Mouse (Mus musculus) cerebral cortex, adult 2 months (tissue): ENCODE measurements around the gene Megf8.

Experiments used
- WGBS: fragments of 180-500 bp; shearing (Covaris S2); methylation state at CpG from one replicate; pipeline ENCODE4 v1.1.7; 2018; 5-methylcytosine and 5-hydroxymethylcytosine counted together

Megf8 gene

DNA sequence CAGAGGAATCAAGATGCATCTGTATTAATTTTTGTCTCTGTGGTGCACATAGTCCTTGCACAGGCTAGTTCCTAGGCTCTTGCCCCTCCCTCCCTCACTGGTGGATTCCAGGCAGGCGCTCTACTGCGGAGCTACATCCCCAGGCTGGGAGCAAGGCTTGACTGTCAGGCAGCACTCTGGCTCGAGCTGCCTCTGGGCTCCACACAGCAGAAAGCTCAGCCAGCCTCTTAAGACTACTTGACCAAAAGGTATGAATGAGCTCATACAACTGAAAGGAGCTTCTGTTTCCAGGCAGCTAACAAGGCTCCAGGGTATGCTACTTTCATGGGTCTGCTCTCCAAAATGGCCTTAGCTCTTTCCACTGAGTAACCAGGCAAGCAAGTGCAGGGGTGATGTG, 64.3 kb downstream of the Megf8 start:
- WGBS: 65% methylated on average over 3 of the region's 3 CpGs

DNA sequence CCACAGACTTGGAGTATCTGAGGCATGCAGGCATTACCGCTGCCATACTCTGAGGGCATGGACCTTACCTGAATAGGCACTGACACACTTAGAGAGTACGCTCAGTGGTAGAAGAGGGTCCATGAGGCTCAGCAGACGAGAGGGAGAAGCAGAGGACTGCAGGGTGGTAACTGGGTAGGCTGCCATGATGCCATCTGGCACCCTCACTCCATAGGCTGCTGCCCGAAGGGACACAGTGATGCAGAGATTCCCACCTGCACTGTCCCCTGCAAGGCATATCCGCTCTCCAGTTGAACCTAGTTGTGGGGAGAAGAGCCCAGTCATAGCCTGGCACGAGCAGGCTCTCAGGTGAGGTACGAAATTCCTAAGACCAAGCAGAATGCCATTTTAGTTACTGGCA, 66.4 kb downstream of the Megf8 start:
- WGBS: 83% methylated on average over 7 of the region's 7 CpGs

DNA sequence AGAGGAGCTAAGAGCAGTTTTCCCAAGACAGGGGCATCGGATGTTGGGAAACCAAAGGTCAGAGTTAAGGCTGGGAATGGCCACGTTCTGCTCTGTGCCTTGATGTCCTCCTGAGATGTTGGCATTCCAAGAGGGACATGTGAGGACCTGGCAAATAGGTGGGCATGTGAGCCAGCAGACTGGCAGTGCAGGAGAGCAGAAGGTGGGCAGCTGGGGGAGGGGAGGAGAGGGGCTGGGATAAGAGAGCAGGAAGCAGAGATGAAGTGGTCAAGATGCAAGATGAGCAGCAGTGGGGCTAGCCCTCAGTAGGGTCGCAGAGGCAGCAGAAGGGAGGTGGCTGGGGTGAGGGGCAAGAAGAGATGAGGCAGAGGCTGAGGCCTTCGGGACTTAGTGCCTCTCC, 66.9 kb downstream of the Megf8 start:
- 79% methylated on average over 4 of the region's 4 CpGs for WGBS

DNA sequence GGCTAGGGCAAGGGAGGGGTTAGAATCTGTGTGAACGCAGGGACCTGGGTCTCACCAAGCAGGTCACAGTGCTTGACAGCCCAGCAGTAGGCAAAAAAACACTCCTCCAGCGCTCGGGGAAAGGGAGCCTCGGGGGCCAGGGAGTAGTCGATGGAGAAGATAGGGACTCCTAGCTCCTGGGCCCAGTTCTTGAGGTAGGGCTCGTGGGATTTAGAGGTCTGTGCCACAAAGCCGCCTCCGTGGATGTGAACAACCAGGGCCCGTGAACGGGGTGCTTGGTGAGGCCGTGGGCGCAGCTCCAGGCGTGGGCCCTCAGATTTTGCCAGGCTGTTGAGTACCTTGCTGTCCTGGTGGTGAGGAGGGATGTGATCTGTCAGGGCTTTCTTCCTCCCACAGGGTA, 67.4 kb downstream of the Megf8 start:
- WGBS: 80% methylated on average over 13 of the region's 13 CpGs

DNA sequence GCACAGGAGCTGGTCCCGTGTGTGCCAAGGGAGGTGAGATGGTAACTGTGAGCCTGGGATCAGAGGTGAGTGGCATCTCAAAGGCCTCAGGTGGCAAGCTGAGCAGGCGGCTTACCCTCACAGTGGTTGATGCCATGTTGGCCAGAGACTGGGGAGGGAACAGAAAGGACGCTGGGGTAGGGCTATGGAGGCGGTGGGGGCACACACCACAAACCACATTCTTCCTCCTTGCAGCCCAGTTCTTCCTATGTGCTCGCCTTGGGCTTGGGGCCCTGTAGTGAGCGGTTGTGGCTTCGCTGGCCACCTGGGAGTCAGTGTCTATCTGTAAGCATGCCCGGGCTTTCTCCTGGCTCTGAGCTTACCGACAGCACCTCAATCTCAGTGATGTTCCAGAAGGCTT, 67.9 kb downstream of the Megf8 start:
- 87% methylated on average over 9 of the region's 9 CpGs for WGBS

DNA sequence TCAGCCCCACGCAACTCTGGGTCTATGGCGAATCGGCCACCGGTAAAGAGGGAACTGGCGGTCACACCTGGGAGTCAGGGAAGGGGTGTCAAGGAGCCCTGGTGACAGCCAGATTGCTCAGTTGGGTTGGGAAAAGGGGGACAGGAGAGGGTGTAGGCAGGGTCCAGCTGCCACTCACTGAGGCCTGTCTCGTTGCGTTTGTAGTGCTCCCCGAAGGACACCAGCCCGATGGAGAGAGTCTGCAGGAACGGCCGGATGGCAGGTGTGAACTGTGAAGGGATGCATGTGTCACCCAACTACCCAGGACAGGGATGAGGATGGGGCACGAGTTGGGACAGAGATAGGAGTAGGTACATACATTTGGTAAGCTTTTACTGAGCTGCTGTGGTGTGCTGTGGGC, 68.3 kb downstream of the Megf8 start:
- WGBS: 93% methylated on average over 12 of the region's 12 CpGs

DNA sequence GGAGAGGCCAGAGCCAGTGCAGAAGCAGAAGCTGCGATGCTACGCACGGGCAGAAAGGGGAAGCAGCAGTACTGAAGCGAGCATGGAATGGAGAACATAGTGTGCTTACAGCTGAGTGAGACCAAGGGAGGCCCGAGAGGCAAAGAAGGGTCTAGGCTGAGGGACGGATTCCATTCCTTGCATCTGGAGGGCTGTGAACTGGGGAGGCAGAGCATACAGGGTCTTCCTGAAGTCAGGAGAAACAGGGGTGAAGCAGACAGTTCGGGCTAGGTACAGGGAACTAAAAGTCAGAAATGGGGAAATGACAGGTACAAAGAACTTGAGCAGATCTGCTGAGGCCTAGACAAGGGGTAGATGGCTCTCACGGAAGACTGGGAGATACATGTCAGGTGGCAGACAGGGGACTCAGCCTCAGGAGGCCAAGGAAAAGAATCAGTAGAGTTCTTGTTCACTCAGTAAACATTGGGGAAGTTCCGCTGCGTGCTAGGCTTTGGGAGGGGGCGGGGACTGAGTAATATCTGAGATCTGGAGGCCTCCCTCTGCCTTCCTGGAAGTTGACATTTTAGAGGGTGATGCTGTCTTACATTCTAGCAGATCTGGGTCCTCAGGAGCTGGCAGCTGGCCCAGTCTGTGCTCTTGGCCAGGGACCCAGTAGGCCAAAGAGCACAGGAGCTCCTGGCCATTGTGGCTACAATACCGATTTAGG, 69.0 kb downstream of the Megf8 start:
- 66% methylated on average over 12 of the region's 12 CpGs for WGBS

DNA sequence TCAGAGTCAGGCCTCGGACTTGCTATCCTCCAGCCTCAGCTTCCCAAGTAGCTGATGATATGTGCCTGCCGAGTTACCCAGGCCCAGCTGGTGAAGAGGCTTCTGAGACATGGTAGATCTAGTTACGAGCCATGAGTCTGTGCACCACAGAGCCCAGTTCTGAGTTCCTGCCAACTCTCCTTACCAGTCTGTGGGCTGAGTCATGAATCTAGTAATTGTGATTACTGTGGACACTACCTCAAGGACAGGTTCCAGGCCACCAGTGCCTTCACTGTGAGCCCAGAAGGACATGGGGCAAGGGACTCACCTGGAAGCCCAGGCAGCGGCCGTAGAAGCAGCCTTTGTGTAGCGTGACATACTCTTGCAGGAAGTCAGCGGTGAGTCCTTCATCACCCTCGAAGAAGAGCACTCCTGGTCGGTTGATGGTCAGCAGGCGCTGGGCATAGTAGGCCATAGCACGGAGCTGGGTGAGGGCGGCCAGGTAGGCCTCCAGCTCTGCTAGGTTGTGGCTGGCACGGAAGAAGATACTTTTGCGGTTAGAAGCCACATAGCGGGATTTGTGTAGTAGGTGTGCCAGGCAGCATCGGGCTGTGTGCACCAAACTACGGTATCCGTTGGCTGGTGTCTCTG, 71.0 kb downstream of the Megf8 start:
- 87% methylated on average over 18 of the region's 18 CpGs for WGBS

DNA sequence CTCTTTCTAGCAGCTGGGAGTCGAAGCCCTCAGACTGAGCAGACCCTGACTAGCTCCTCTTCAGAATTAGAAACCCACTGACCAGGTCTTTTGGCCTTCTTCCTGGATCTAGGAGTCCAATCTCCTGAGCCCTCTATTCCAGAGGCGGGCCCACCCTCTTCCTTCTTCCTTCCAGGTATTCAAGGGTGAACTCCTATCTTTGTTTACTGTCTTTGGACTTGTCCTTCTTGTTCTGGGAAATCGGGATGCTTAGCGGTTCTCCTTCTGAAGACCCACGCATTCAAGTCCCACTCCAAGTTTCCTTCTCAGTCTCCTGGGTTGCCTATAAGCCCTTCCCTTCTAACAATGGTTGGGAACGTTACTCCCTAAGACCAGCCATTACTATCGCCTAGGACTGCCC, 72.0 kb downstream of the Megf8 start:
- 82% methylated on average over 7 of the region's 7 CpGs for WGBS

DNA sequence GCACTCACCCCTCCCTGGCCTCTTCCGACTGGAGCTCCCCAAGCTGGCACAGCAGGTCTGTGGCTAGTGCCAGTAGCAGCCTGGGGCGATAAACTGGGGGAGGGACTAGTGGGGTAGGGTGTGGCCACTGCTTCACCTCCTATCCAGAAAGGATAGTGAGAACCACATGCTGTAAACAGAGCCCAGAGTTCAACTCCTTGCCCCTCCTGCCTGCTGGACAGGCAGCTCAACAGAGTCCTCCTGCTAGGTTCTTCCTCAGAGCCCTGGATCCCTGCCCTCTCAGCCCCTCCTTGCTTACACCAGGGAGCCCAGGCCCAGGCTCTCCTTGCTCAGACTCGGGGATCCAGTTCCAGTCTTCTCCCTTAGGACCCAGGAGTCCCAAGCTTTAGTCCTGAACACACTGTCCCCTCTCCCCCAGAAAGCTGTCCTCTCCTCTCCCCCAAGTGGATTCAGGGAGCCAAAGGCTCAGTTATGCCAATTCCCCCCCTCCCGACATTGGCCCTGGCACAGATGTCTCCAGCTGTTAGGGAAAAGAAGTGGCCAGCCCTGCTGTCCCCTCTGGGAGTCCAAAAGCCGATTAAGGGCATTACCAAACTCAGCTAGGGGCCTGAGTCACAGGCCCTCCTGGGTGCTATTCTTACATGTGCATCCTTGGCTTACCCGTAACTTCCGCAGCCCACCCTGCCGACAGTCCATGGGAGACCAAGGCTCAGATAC, 73.2 kb downstream of the Megf8 start:
- 46% methylated on average over 8 of the region's 8 CpGs for WGBS

DNA sequence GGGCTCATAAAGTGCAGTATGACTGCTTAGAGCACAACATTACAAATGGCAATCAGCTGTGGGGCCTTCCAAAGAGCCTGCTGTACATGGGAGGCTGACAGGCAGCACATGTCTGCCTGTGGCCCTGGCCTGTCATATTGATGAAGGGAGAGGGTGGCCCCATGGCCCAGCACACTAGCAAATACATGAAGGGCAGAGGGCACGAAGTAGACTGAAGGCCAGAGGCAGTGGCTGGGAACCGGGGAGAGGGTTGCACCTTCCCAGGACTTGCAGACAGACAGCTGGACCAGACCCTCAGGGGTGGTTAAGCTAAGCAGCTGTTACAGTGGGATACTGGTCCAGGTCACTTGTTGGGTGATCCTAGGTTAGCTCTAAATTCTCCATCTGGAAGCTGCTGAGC, 74.0 kb downstream of the Megf8 start:
- 84% methylated on average over 2 of the region's 2 CpGs for WGBS

DNA sequence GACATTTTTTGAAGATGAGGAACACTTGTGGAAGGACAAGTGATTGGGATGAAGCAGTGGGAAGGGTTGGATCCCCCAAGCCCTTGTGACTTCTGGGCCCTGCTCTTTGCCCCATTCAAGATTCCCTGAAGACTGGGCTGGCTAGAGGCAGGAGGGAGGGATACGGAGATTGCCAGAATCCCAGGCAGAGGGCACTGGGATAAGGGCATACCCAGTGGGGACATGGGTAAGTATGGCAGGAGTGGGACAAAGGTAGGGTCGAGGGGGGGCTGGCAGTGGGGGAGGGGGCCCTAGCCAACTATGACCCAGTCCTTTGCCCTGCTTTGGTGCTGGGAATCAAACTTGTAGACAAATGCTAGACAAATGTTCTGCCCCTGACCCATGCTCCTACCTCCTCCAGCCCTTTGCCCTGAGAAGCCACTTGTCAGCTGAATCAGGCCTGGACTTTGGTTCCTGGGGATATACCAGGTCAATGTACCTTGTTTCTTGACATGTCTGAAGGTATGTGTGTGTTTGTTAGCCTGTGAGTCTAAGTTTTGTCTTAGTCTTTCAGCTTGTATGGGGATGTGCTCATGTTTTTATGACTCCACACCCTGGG, 75.0 kb downstream of the Megf8 start:
- 74% methylated on average over 2 of the region's 2 CpGs for WGBS

DNA sequence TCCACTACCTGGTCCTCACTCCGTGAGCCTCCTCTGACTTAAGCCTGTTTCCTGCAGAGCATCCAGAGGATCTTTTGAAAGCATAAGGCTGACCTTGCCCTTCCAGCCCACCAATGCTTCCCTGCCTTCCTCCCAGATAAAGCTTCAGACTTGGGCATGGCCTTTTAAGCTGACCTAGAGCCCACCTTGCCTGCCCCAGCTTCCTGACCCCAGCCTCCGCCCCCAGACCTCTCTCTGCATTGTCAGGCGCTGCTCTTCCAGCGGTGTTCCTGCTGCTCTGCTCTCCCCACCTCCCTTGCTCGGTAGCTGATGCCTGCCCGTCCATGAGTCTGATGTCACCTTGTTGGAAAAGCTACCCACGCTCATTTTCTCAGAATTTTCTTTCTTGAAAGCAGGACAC, 75.9 kb downstream of the Megf8 start:
- WGBS: 61% methylated on average over 7 of the region's 7 CpGs

DNA sequence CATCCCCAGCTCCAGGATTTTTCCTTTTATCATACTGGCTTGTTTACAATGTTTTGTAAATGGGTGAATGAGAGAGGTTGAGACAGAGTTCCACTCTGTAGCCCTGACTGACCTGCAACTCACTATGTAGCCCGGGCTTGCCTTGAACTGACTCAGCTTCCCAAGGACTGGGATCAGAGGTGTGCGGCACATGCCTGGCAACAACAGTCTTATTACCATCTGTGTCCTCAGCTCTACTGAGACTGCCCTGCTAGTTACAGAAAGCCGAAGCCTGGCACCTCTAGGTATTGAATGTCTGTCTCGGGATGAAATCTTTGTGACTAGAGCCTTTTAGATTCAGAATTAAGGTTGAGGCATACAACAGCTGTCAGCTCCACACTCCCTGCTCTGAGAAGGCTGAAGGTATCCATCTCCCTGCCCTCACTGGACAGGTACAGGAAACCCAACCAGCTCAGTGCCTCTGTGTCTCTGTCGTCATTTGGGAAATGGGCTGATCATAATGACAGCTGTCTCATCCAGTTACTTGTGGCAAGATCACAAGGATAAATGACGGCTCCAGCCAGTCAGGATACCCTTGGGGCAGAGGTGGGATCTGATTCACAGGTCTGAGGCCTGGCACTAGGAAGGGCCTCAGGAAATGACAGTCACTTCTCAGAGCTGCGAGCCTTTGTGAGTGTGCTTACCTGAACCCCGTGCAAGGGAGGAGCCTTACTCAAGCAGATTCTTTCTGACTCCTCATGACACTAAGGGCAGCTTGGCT, 76.7 kb downstream of the Megf8 start:
- WGBS: 60% methylated on average over 8 of the region's 8 CpGs

DNA sequence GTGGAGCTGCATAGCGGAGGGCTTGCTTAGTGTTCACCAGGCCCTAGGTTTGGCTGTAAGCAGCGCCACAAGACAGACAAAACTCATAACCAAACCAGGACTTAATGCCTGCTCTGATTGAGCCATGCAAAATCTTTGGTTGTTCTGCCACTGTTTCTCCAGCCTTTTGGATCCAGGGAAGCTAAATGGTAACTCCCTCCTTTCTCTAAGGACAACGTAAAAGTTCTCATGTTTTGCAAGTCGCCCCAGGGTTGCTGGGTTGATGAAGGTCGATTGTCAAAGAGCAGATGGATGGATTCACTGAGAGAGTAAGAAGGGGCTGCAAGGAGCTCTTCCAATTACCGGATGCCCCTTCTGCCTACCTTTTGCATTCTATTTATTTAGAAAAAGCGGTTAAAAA, 77.8 kb downstream of the Megf8 start:
- WGBS: 13% methylated on average over 7 of the region's 7 CpGs

DNA sequence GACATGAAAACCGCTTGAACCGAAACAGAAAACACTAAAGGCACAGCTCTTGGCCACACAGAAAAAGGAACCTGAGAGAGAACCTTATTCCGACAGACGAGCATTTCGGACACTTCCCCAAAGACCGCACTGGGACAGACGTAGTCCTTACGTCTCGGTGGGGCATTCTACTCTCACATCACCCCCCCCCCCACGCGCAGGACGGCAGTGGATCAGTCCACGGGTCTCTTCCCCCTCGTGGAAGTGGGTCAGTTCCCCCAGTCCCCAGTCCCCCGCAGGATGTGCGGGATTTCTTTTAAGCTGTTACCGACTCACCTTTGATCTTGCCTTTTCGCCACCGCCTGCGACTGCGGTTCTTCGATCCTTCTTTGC, 78.2 kb downstream of the Megf8 start:
- under 1% methylated on average over 22 of the region's 22 CpGs for WGBS

DNA sequence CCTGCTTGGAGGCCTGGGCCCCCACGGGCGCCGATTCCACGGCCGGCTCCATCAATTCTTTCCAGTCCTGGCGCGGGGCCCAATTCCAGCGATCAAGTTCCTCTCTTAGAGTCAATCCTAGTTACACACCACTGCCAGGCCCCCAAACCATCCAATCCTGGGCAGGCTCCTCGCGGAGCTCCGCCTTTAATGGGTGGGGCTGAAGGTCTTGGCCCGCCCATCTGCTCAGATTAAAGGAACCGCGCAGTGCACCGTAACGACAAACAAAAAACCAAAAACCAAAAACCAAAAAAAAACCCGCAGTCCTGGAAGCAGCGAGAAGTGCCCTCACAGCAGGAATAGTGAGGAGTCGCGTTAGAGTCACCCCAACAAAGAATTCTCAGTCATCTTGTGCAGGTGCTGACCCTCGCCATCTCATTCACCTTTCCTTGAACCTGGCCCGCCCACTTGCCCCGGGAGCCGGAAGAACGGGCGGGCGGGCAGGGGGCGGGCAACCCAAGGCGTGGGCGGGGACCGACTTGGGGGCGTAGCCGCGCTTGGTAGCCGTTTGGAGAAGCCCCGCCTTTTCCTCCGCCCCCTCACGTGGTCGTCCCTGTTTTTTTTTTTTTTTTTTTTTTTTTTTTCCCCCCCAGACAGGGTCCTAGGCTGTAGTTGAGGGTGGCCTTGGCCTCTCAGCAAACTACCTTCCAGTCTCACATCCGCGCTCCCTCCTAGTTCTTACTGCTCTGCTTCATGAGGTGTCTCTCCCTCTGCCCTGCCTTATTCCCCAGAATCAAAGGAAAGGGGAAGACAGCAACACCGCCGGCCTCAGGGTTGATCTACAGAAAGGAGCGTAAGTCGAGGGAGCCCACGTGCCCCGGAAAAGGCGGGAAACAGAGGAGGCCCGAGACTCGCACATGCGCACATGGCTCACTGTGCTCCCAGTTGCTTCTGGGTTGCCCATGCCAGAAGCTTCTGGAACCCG, 78.9 kb downstream of the Megf8 start:
- 2% methylated on average over 52 of the region's 52 CpGs for WGBS

DNA sequence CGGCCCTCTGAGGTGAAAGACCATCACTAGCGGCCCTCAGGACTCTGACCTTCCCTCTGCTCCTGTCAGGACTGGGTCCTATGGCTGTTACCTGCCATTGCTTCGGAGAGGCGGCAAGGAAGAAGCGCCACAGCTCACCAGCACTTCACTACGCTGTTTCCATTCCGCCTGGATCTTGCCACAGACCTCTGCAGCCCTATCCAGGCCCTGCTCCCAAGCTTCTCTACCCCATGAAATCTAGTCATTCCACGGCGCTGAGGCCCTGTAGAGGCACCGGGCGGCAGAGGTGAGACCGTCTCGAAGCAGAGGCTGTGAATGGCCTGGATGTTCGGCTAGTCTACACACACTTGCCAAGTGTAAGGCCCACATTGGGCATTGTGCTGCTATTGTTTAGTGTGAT, 79.7 kb downstream of the Megf8 start:
- WGBS: 93% methylated on average over 14 of the region's 14 CpGs

DNA sequence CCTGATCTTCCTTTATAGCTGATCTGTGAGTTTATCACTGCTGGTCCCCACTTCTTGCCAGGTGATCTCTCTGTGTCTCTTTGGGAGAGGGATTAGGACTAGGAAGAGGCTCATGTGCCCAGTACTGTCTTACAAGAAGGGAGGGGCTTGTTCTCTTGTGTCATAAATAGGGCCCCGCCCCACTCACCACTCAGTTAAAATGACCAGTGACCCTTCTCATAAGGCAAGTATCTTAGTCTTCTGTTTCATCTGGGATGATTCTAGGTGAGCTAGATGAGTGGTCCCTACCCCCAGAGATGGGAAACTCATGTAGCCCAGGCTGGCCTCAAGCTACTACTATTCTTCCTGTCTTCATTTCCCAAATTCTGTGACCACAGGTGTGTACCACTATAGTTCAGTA, 81.6 kb downstream of the Megf8 start, which contains the start of gene Lipe:
TSS of gene Lipe (minus strand) at position 101 of the 400 bp plus-strand sequence.
- 97% methylated on average over 1 of the region's 1 CpGs for WGBS

DNA sequence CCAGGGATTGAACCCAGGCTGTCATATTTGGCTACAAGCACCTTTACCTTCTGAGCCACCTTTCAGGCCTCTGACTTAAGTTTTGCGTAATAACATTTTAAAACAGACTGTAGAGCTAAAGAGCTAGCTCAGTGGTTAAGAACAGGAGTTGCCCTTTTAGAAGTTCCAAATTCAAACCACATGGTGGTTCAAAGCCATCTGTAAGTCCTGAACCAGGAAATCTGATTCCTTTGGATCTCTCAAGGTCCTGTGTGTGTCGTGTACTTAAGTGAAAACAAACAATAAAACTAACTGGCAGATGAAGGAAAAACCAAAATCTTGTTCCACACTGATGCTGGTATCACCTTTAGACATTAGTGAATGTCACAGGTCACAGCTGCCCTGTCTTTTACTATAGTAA, 84.6 kb downstream of the Megf8 start:
- 85% methylated on average over 2 of the region's 2 CpGs for WGBS

DNA sequence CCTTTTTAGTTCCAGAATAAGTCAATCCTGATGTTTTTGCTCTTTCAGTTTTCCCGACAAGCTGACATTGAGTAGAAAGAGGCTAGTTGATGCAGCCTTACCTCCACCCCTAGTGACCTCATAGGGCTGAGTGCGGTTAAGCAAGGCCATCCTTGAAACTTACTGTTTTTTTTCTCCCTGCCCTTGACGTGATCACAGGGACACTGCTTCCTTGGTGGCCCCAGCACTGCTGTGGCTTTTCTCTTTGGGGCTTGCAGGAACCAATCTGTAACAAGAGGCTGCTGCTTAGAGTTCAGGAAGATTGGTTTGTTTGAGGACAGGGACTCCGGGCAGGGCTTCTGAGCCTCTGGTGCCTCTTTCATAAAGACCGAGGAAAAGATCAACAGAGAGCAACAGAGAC, 85.0 kb downstream of the Megf8 start:
- WGBS: 78% methylated on average over 5 of the region's 5 CpGs
